Mouse (Mus musculus) hindbrain, embryonic 10.5 days (tissue): Measurements from ENCODE around the gene Tmem254a. TPM values are rescaled to one million over a fixed set of nuclear protein-coding genes. Genes with fewer than 3 reads are reported as not detected.
"Not testable (repeated sequence)": the region's sequence is repeated elsewhere in the genome, so short reads cannot be mapped to it uniquely, and the experiment has no call there.

ENCODE experiments used
- DNase-seq: peaks from one replicate; pipeline ENCODE4 v3.0.0-alpha.2; 2017; ENCODE audit warnings: low spot score
- H3K27ac ChIP-seq: fragments of 300-500 bp; sonication (generic); 2 replicates; pipeline ENCODE4 v1.5.1; 2016; ENCODE audit warnings: mild to moderate bottlenecking, moderate library complexity
- H3K27me3 ChIP-seq: fragments of 300-500 bp; sonication (generic); 2 replicates; pipeline ENCODE4 v1.6.1; 2016; ENCODE audit warnings: mild to moderate bottlenecking; ENCODE audit not compliant: poor library complexity, insufficient read depth, severe bottlenecking
- H3K36me3 ChIP-seq: fragments of 300-500 bp; sonication (generic); 2 replicates; pipeline ENCODE4 v1.6.1; 2016; ENCODE audit warnings: mild to moderate bottlenecking, moderate library complexity
- H3K4me1 ChIP-seq: fragments of 300-500 bp; sonication (generic); replicated peaks from 2 replicates; pipeline ENCODE4 v1.6.1; 2016; ENCODE audit warnings: mild to moderate bottlenecking
- H3K4me3 ChIP-seq: fragments of 300-500 bp; sonication (generic); 2 replicates; pipeline ENCODE4 v1.5.1; 2016; ENCODE audit warnings: mild to moderate bottlenecking, moderate library complexity
- H3K9me3 ChIP-seq: fragments of 300-500 bp; sonication (generic); 2 replicates; pipeline ENCODE4 v1.6.1; 2016; ENCODE audit warnings: mild to moderate bottlenecking, moderate library complexity
- WGBS: fragments of 180-500 bp; shearing (Covaris S2); methylation state at CpG from one replicate; pipeline ENCODE4 v1.1.7; 2016; 5-methylcytosine and 5-hydroxymethylcytosine counted together
- polyA plus RNA-seq: library from polyadenylated mRNA; unstranded; fragments of >200 nt; fragmentation: Nextera tagmentation; extraction: Ambion mirVana; gene quantifications from 2 replicates; pipeline ENCODE4 v1.2.1, GENCODE M21; 2016

Tmem254a gene
- polyA plus RNA-seq, 1 experiment from 2014 or later = 3.9 TPM

GRCm38 (mm10) chr14:25881769-25882168 lies 45.7 kb downstream of the Tmem254a start:
- WGBS = no CpG with 5 or more reads among the region's 9 CpGs
- H3K4me3 ChIP-seq, H3K27me3 ChIP-seq, H3K27ac ChIP-seq, H3K36me3 ChIP-seq, H3K9me3 ChIP-seq, DNase-seq, H3K4me1 ChIP-seq: not testable (repeated sequence)

- not testable (repeated sequence) for H3K36me3 ChIP-seq, H3K9me3 ChIP-seq, H3K27me3 ChIP-seq, H3K4me1 ChIP-seq, H3K27ac ChIP-seq, H3K4me3 ChIP-seq, DNase-seq
- WGBS = no CpG with 5 or more reads among the region's 7 CpGs
These were observed 50.8 kb downstream of the Tmem254a start for GRCm38 (mm10) chr14:25876640-25877039.

Other genes starting within 250 kb of the Tmem254a start
- gene Ppif, start 233.5 kb downstream of the Tmem254a start, polyA plus RNA-seq = 47.3 and 55.7 TPM in 2 replicates
- 8.5 and 10.5 TPM in 2 replicates for gene Zcchc24, start 158.6 kb downstream of the Tmem254a start, polyA plus RNA-seq
- 4.2 and 4.4 TPM in 2 replicates for gene Anxa11, start 85.5 kb downstream of the Tmem254a start, polyA plus RNA-seq
- not detected in 2 replicates for gene Plac9a, start 24.6 kb downstream of the Tmem254a start, polyA plus RNA-seq
- not detected in 2 replicates for gene Cphx1, start 10.6 kb upstream of the Tmem254a start, polyA plus RNA-seq
- gene Duxbl1, start 50.9 kb upstream of the Tmem254a start, polyA plus RNA-seq = 4.6 and 4.7 TPM in 2 replicates
- gene Gm9780, start 115.0 kb upstream of the Tmem254a start, polyA plus RNA-seq = 0.93 TPM in 1 of 2 replicates, not detected in the other
- 18.4 and 22.4 TPM in 2 replicates for gene Tmem254c, start 139.7 kb upstream of the Tmem254a start, polyA plus RNA-seq
- gene Cphx2, start 153.8 kb upstream of the Tmem254a start, polyA plus RNA-seq = not detected in 2 replicates
- not detected in 2 replicates for gene Cphx3, start 154.6 kb upstream of the Tmem254a start, polyA plus RNA-seq
- not detected in 2 replicates for gene Duxbl2, start 190.7 kb upstream of the Tmem254a start, polyA plus RNA-seq